Mouse (Mus musculus) liver, adult 2 months (tissue): ENCODE results near the gene Ms4a10. TPM values are rescaled to one million over a fixed set of nuclear protein-coding genes. Genes with fewer than 3 reads are reported as not detected.

ENCODE experiments used
- DNase-seq: peaks from one replicate; pipeline ENCODE4 v3.0.0-alpha.2; 2011; ENCODE audit warnings: low read depth, low spot score; ENCODE audit errors: extremely low read depth
- H3K27ac ChIP-seq: fragments of 200-500 bp; replicated peaks from 2 replicates; pipeline ENCODE4 v1.5.1; 2012; ENCODE audit warnings: low read depth, mild to moderate bottlenecking, control low read depth, inconsistent platforms, low read length; ENCODE audit not compliant: insufficient read depth
- H3K27me3 ChIP-seq: fragments of 200-500 bp; 2 replicates; pipeline ENCODE4 v1.6.1; 2012; ENCODE audit warnings: mild to moderate bottlenecking, moderate library complexity, low read length, inconsistent platforms; ENCODE audit not compliant: control insufficient read depth, insufficient read depth
- H3K36me3 ChIP-seq: fragments of 200-500 bp; 2 replicates; pipeline ENCODE4 v1.6.1; 2012; ENCODE audit warnings: low read length, inconsistent platforms; ENCODE audit not compliant: control insufficient read depth, insufficient read depth
- H3K4me1 ChIP-seq: fragments of 200-500 bp; 2 replicates; pipeline ENCODE4 v1.6.1; 2011; ENCODE audit warnings: low read length; ENCODE audit not compliant: control insufficient read depth, insufficient read depth
- H3K4me3 ChIP-seq: fragments of 200-500 bp; 2 replicates; pipeline ENCODE4 v1.5.1; 2011; ENCODE audit warnings: low read depth, mild to moderate bottlenecking, control low read depth, low read length, moderate library complexity; ENCODE audit not compliant: insufficient read depth
- H3K79me2 ChIP-seq: fragments of 200-500 bp; 2 replicates; pipeline ENCODE4 v1.6.1; 2012; ENCODE audit warnings: inconsistent platforms, mild to moderate bottlenecking, low read length, moderate library complexity; ENCODE audit not compliant: control insufficient read depth, insufficient read depth
- H3K9ac ChIP-seq: fragments of 200-500 bp; 2 replicates; pipeline ENCODE4 v1.6.1; 2012; ENCODE audit warnings: low read depth, mild to moderate bottlenecking, control low read depth, inconsistent platforms, low read length
- CTCF ChIP-seq: fragments of 200-500 bp; IDR thresholded peaks from 2 replicates; pipeline ENCODE4 v1.5.1; 2011; ENCODE audit warnings: low read depth, low read length, control low read depth
- POLR2A ChIP-seq: fragments of 200-500 bp; IDR thresholded peaks from 2 replicates; pipeline ENCODE4 v1.6.1; 2011; ENCODE audit warnings: low read length, control low read depth; ENCODE audit not compliant: insufficient read depth; ENCODE audit errors: extremely low read depth
- WGBS: fragments of 180-500 bp; shearing (Covaris S2); methylation state at CpG from one replicate; pipeline ENCODE4 v1.1.7; 2018; 5-methylcytosine and 5-hydroxymethylcytosine counted together
- polyA plus RNA-seq: library from polyadenylated mRNA; depleted of rRNA; stranded (reverse); fragments of >200 nt; gene quantifications from 2 replicates; pipeline ENCODE4 v1.2.3, GENCODE M21; 2012
- total RNA-seq: library from RNA; depleted of rRNA; stranded (reverse); fragments of >200 nt; gene quantifications from 2 replicates; pipeline ENCODE4 v1.2.3, GENCODE M21; 2014

Ms4a10 gene
- total and polyA plus RNA-seq, 2 experiments, result not detected

- Histone ChIP-seq H3K9ac (no peak overlapping the region), H3K4me1 (no peaks in the 10 kb centered on the region), H3K27ac (no peak overlapping the region), H3K36me3 (no peaks in the 10 kb centered on the region), H3K79me2 (no peaks in the 10 kb centered on the region), H3K27me3 (no peaks in the 10 kb centered on the region), H3K4me3 (no peak overlapping the region)
- no peak for DNase-seq
- TF ChIP-seq CTCF (no peak), POLR2A (no peak)
- 92% methylated on average over 3 of the region's 3 CpGs for WGBS
Observed at GRCm38 (mm10) chr19:10972660-10973059, 1.8 kb downstream of the Ms4a10 start.

- WGBS, result 65% methylated on average over 3 of the region's 3 CpGs
- Histone ChIP-seq H3K9ac (no peak overlapping the region), H3K36me3 (no peaks in the 10 kb centered on the region), H3K79me2 (no peaks in the 10 kb centered on the region), H3K27me3 (no peaks in the 10 kb centered on the region), H3K27ac (0 out of 2 replicates have a peak overlapping the region, but pooled peaks have one; percentile 26), H3K4me3 (no peak overlapping the region), H3K4me1 (no peaks in the 10 kb centered on the region)
- TF ChIP-seq POLR2A (no peak), CTCF (no peak)
- peak; percentile 23 for DNase-seq
Observed at GRCm38 (mm10) chr19:10970457-10970856, 4.0 kb downstream of the Ms4a10 start.

- TF ChIP-seq POLR2A, result no peak
- TF ChIP-seq CTCF, result no peak
- 58% methylated on average over 7 of the region's 7 CpGs for WGBS
- Histone ChIP-seq H3K36me3 (no peaks in the 10 kb centered on the region), H3K4me1 (no peaks in the 10 kb centered on the region), H3K9ac (no peak overlapping the region), H3K27ac (no peak overlapping the region), H3K4me3 (no peak overlapping the region), H3K79me2 (no peaks in the 10 kb centered on the region), H3K27me3 (no peaks in the 10 kb centered on the region)
- DNase-seq, result peak; percentile 19
Observed at GRCm38 (mm10) chr19:10968578-10968977, 5.9 kb downstream of the Ms4a10 start.

GRCm38 (mm10) chr19:10965721-10966120 lies 8.7 kb downstream of the Ms4a10 start:
- DNase-seq, result no peak
- 81% methylated on average over 7 of the region's 7 CpGs for WGBS
- Histone ChIP-seq H3K9ac (no peak overlapping the region), H3K4me1 (no peaks in the 10 kb centered on the region), H3K4me3 (no peak overlapping the region), H3K27ac (no peak overlapping the region), H3K27me3 (no peaks in the 10 kb centered on the region), H3K36me3 (no peaks in the 10 kb centered on the region), H3K79me2 (no peaks in the 10 kb centered on the region)
- TF ChIP-seq POLR2A (no peak), CTCF (no peak)

GRCm38 (mm10) chr19:10959978-10960346 lies 14.5 kb downstream of the Ms4a10 start:
- Histone ChIP-seq H3K9ac (no peak overlapping the region), H3K79me2 (no peaks in the 10 kb centered on the region), H3K36me3 (no peaks in the 10 kb centered on the region), H3K27ac (no peak overlapping the region), H3K4me3 (no peak overlapping the region), H3K4me1 (no peaks in the 10 kb centered on the region), H3K27me3 (no peaks in the 10 kb centered on the region)
- no peak for DNase-seq
- TF ChIP-seq POLR2A (no peak), CTCF (no peak)
- 52% methylated on average over 12 of the region's 12 CpGs for WGBS

GRCm38 (mm10) chr19:10959085-10959977 lies 15.1 kb downstream of the Ms4a10 start:
- Histone ChIP-seq H3K27ac (no peak overlapping the region), H3K4me1 (no peaks in the 10 kb centered on the region), H3K4me3 (no peak overlapping the region), H3K79me2 (no peaks in the 10 kb centered on the region), H3K27me3 (no peaks in the 10 kb centered on the region), H3K36me3 (no peaks in the 10 kb centered on the region), H3K9ac (no peak overlapping the region)
- TF ChIP-seq CTCF, result peak; percentile 62
- TF ChIP-seq POLR2A, result no peak
- peak; percentile 62 for DNase-seq
- WGBS, result 30% methylated on average over 11 of the region's 11 CpGs
